Mouse (Mus musculus): Measurements from ENCODE around the gene Serping1.
"Not testable (repeated sequence)": the region's sequence is repeated elsewhere in the genome, so short reads cannot be mapped to it uniquely, and the experiment has no call there.

Gene Serping1

DNA sequence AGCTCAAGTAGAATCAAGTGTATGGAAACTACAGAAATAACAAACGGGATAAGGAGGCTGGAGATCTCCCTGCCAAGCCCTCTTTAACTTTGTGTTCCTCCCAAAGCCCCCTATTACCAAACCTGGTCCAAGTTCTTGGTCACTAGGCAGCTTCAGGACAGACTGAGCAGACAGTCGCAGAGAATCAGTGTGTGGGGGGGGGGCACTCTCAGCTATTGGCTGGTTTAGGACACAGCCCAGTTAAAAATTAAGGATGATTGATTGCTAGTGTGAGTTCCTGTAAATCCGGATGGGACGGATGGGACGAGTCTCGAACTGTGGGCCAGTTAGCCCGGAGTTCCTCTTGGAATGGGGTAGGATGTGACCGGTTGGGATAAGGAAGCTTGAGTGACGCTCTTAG lies at the start of gene Serping1:
Gene Serping1, minus strand, starts transcription at position 204 of the 400 bp plus-strand sequence.
- DNase-seq (ENCODE audit: low spot score) = no peak

DNA sequence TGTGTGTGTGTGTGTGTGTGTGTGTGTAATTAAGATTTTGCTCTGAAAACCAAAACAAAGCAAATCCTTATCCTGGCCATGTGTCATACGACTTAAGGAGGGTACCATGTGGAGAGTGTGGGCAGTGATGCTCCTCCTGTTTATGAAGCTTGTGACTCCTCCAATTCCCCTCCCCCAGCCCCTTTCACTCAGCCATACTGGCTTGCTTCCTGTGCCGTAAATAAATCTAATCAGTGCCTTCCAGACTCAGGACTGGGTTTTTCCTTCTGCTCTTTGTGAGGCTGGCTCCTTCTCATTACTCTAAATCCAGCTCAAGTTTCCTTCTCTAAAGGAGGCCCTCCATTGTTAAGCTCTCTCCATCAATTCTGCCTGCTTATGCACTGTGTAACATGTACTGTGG lies 48.0 kb upstream of the Serping1 start:
- no peak for DNase-seq (ENCODE audit: low spot score)

GRCm38 (mm10) chr2:84822552-84822951 lies 47.3 kb upstream of the Serping1 start, which contains the start of gene Smtnl1:
Smtnl1 (minus strand) TSS chr2:84822652.
- no peak for DNase-seq (ENCODE audit: low spot score)

DNA sequence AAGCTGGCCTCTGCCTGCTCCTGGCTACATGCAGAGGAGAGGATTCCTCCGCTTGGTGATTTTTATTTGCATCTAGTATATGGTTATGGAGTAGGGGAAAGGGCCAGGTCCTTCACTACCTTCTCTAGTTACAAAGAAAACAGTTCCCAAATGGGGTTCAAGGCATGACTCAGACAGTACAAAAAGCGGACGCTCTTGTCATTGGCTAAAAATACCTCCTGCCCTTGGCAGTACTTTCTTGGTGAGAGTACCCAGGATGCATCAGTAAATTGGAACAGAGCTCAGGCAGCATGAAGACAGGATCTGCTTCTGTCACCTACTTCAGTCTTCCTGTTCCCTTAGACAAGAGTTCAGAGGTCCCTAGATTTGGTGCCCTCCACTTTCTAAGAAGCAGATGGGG lies 44.6 kb upstream of the Serping1 start:
- DNase-seq (ENCODE audit: low spot score) = no peak

DNA sequence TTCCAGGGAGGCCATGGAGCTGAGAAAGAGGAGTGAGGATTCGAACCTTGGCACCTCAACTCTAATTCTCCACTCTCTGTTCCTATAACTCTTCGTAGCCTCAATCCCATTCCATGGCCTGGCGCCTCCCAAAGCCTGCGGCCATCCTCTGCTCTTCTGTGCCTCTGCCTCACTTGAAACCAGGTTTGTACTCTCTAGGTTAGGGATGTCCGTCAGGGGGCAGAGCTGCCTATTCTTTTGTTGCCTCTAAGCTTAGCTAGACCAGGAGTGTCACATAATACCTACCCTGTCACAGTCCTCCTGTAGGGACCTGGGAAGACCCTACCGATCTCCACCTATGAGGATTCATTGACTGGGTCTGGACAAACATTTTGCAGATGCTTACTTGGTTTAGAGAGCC lies 37.4 kb upstream of the Serping1 start:
- no peak for DNase-seq (ENCODE audit: low spot score)

DNA sequence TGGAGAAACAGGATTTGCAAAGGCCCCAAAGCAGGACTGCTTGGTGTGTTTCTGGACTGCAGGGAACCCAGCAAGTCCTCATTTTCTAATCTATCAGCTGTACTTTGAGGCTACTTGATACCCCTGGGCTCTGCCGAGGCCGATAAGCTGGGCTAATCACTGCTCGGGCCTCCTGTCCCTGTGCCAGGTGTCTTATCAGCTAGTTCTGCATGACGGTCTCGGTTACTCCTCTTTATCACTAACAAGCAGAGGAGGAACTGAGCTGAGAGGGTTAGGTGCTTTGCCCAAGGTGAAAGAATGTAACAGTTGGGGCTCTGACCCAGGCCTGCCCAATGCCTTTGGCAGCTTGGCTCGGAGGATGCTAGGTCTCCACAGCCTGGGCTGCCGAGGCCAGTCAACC lies 36.6 kb upstream of the Serping1 start:
- DNase-seq (ENCODE audit: low spot score) = no peak

- peak; percentile 92 for DNase-seq (ENCODE audit: low spot score)
Observed at GRCm38 (mm10) chr2:84810886-84811577, 35.8 kb upstream of the Serping1 start.

GRCm38 (mm10) chr2:84810526-84810885 lies 35.3 kb upstream of the Serping1 start:
- DNase-seq (ENCODE audit: low spot score) = no peak

GRCm38 (mm10) chr2:84809330-84809729 lies 34.1 kb upstream of the Serping1 start:
- DNase-seq (ENCODE audit: low spot score) = no peak

DNA sequence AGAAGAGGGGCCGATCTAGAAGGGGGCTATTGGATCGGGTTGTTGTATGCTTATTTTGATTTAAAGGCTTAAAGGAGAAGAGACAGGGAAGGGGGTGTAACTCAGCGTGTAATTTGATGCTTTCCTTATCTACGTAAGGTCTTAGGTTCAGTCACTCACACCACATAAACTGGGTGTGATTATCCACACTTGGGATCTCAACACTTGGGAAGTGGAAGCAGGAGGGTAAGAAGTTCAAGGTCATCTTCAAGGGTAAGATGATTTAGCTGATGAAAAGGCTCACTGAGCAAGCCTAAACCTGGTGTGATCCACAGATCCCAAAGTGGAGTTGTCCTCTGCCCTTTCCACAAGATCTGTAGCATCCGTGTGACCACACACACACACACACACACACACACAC lies 31.3 kb upstream of the Serping1 start:
- DNase-seq (ENCODE audit: low spot score) = no peak

DNA sequence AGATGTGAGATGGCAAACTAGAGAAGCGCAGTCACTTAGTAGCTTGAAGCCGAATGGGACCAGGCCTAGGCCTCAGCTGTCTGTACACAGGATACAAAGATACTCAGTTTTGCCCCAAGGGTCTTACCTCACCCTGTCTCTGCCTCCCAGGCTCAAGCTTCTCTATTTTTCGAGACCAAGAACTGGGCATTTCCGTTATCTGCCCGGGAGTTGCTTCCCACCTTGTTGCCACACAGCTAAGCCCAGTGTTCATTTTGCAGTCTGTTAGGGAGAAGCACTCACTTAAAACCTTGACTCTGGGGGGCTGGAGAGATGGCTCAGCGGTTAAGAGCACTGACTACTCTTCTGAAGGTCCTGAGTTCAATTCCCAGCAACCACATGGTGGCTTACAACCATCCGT lies 28.7 kb upstream of the Serping1 start:
- no peak for DNase-seq (ENCODE audit: low spot score)

GRCm38 (mm10) chr2:84801223-84801622 lies 26.0 kb upstream of the Serping1 start:
- not testable (repeated sequence) for DNase-seq (ENCODE audit: low spot score)

DNA sequence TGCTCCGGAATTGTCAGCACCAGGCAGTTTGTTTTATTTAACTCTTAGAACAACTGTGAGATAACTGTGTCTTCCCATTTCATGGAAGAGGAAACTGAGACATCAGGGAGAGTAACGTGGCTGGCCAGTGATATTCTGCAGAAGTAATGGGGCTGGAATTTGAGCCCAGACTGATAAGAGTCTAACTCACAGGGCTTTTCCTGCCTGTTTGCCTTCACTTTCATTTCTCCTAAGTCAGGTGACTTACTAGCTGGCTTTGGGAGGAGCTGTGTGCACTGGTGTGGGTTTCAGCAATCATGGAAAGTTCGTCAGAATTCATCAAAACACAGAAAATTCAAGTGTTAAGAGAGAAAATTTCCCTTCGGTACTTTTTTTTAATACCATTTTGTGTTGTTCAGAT lies 25.1 kb upstream of the Serping1 start:
- DNase-seq (ENCODE audit: low spot score) = no peak

GRCm38 (mm10) chr2:84799041-84799561 lies 23.9 kb upstream of the Serping1 start:
- DNase-seq (ENCODE audit: low spot score) = peak; percentile 88

- peak; percentile 30 for DNase-seq (ENCODE audit: low spot score)
Observed at GRCm38 (mm10) chr2:84798493-84798921, 23.3 kb upstream of the Serping1 start, which contains the start of gene Ube2l6. Ube2l6 (plus strand) TSS chr2:84798828.

DNA sequence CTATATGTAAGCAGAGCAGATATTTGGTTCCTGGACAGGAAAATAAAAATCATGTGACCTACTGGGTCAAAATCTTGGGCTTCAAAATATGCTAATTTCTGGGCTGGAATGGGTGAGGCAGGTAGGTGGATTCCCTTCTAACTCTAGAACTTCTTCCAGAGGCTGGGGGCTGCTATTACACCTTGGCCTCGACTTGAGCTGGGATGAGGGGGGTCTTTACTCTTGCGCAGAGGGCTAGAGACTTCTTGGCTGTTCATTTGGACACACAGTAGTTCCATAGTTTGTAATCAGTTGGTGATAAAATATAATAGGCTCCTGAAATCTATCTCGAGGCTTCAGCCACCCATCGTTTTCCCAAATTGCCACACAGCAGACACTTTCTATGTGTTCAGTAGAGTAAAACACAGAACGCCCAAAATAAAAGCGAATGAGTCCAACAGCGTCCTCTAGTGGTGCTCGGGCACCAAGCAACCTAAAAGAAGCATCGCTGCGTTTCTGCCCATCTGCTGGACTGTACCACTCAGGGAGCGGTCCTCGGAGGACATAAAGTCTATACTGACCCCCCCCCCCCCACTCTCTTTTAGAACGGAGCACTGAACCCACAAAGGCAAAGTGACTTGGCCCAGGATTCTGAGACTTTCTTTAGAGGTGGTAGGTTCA lies 22.7 kb upstream of the Serping1 start:
- peak; percentile 79 for DNase-seq (ENCODE audit: low spot score)

DNA sequence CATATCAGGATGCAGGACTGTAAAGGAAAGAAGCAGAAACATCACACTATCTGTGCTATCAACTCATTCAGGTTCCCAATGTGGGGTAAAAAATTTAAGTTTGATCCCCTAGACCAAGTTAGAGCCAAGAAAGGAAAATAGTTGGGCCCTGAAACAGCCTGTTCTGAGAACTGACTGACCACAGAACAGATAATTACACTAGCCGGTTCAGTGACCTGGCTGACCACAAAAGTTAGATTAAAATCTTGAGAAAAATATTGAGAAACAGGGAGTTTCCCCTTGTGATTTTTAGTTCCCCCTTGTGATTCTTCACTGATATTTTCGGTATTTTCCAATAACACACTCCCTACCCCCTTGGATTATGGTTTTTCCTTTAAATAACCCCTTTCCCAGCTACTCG lies 18.6 kb upstream of the Serping1 start:
- DNase-seq (ENCODE audit: low spot score) = no peak

DNA sequence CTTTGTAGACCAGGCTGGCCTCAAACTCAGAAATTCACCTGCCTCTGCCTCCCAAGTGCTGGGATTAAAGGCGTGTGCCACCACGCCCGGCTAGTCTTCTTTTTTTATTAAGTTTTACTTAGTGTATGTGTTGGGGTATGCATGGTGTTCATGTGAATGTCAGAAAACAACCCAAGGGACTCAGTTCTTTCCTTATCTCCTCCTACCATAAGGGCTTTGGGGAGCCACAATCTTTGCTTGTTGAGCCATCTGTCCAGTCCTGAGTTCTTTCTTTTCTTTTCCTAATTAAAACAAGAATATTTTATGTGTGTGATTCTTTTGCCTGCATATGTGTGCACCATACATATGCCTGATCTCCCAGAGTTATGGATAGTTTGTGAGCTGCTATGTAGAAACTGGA lies 17.9 kb upstream of the Serping1 start:
- no peak for DNase-seq (ENCODE audit: low spot score)

- DNase-seq (ENCODE audit: low spot score) = no peak
Observed at GRCm38 (mm10) chr2:84792516-84792915, 17.3 kb upstream of the Serping1 start.

DNA sequence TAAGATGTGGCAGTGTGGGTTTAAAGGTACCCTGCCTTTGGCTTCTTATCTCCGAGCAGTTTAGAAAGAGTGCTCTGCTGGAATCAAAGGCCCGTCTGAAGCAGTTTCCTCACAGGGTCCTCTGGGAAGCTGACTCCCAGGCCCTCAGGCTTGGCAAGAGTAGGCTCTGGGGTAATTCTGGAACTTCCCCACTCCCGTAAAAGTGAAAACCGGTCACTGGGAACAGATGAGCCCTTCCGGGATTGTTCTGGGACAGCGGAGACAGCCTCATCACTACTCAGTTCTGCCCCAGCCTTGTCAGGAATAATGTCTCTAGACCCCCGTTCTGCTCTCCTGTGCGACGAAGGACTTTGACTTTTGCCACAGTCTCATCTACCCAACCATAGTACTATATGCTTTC lies 15.2 kb upstream of the Serping1 start:
- no peak for DNase-seq (ENCODE audit: low spot score)

DNA sequence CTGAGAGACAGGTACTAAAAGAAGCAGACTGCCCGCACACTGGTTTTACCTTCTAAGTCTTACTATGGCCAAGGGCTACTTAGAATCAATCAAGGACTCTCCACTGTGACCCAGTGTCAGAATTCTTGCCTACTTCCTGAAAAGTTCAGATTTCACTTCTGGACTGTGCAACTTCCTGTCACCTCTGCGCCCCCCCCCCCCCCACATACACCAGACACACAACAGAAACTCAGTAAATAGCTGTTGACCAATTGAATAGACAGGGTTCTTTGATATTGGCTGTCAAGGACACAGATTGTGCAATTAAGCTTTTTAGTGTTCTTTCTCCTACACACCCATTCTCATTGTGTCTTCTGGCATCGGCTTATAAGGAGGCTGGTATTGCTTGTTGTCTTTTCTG lies 13.1 kb upstream of the Serping1 start:
- no peak for DNase-seq (ENCODE audit: low spot score)

GRCm38 (mm10) chr2:84783840-84784566 lies 8.8 kb upstream of the Serping1 start:
- DNase-seq (ENCODE audit: low spot score) = no peak

GRCm38 (mm10) chr2:84783315-84783714 lies 8.1 kb upstream of the Serping1 start:
- DNase-seq (ENCODE audit: low spot score) = no peak
